Mouse (Mus musculus): ENCODE results near the gene Tk1.

The Tk1 gene

DNA sequence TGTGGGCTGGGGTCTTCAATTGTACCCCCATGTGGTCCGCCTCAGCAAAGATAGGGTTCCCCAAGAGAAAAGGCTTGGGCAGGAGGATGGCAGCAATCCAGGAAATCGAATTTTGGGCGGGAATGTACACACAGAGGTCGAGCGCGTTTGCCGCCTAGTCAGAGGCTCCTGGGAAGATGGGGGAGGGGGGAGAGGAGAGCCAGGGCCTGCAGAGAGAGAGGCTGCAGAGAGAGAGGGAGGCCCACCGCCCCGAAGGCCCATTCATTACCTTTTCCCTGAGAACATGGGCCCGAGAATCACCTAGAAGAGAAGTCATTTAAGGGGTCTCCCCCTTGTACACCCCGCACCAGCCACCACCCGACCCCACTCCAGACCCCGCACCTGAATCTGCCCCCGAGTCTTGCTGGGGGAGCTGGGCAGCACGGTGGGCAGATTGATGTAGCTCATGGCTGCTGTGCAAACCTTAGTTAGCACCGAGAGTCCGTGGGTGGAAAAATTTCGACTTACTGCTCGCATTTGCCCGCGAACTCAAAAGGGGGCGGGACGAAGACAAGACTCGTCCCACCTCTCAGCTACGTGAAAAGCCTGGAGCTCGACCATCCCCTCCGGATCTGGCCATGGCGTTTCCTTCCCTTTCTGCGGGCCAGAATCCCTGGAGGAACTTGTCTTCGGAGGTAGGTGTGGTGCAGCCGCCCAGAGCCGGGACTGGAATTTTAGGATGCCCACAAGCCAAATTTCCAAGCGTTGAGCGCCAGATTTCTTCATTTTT, at the start of gene Tk1, which contains the start of gene Afmid:
Tk1 (minus strand) TSS at position 760 of the 769 bp plus-strand sequence.
Afmid (plus strand) TSS at position 592 of the 769 bp plus-strand sequence.
- DNase-seq (ENCODE audit: low spot score): no peak

DNA sequence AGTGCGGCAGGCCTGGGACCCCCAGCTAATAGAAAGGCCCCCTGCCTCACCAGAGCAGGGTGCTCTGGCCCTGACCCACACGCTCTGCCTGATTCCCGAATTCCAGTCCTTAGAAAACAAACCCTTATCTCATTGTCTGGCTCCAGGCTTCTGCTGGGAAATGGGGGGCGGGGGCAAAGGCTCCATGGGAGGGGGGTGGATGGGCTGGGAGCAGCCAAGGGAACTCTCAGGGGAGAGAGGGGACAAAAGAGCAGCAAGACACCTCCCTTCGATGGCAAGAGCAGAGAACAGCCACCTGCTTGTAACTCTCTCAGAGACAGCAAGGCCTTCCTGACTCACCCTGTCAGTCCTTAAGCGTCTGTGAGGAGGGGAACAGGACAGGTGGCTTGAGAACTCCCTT, 49.8 kb upstream of the Tk1 start:
- no peak for DNase-seq (ENCODE audit: low spot score)

DNA sequence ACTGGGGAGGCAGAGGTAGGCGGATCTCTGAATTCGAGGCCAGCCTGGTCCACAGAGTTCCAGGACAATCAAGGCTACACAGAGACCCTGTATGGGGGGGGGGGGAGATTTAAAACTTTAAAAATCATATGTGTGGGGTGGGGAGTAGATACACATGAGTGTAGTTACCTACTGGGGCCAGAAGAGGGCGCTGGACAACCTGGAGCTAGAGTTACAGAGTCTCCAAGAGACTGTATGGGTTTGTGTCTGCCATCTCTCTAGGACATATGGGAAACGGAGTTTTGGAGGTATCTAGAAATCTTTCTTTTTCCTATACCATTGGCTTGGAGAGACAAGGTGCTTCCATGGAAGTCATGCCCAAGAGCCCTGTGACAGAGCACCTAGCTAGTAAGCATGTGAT, 48.5 kb upstream of the Tk1 start:
- no peak for DNase-seq (ENCODE audit: low spot score)

DNA sequence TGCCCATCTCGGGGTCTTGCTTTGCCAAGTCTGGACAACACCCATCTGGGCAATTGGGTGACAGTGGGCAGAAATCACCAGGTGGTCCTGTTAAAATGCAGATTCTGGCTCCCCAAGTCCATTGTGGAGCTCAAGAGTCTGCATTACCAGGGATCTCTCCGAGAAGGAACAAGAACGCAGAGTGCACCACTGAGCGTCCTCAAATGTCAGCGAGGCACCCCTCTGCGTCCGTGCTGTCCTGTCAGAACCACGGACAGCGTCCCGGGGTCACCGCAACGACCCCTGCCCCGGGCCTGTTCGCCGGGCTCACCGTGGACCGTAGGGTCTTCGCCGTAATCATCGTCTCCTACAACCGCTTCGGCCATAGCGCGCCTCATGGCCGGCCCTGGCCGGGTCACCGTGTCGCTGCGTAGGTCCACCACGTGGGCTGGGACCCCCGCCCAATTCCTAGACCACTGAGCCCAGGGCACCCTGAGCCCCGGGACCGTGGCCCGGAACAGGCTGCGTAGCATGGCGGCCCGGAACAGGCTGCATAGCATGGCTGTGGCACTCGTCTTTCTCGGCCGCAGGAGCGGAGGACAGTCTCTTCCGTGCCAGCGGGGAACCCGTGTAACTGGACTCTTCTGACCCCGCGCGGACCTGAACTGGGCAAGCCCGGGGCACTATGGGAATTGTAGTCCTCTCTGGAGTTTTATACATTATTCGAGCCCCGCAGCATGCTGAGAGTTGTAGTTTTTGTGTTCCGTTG, 47.1 kb upstream of the Tk1 start, which contains the start of gene Tha1:
Tha1 (minus strand) TSS at position 621 of the 748 bp plus-strand sequence.
- DNase-seq (ENCODE audit: low spot score): no peak

DNA sequence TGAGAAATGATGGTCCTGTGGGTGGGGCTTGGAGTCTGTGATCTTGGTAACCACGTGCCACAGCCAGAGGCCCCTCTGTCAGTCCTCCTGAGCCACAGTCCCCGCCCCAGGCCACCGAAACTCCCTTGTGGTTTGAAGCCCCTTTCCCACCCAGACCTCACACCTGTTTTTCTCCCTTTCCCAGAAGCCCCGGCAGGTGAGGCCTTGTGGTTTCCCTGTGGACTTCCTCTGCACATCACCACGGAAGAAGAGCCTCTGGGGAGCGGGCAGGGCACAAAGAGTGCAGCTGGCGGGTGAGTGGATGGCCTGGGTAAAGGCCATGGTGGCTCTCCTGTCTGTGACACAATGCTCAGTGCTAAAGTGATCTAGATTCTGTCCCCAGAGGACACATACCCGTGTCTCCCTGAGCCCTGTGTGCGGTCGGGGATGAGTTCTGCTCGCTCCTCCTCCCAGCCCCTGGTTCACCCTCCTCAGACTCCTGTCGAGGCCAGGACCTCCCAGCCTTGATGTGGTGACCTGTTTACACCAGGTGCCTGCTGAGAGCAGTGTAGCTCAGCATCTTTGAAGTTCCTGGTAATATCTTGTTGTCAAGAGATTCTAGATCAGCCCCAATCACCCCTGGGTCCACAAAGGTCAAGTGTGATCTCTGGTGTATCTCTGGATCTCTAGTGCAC, 46.2 kb upstream of the Tk1 start:
- DNase-seq (ENCODE audit: low spot score): no peak

DNA sequence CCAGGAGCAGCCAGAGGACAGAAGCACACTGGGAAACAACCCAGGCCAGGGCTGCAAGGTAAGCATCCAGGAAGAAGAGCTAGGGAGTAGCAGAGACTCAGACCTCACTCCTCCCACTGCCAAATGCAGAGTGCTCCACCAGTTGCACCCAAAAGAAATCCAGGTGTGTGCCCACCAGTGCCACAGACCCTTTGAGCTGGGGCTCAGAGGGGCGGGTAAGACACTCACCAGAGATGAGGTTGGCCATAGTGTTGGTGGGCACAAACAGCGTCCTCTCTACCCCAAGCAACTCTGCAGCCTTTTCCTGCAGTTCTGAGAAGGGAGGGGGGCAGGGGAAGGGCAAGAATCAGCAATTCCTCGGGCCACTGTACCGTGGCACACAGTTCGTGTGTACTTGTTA, 45.5 kb upstream of the Tk1 start:
- no peak for DNase-seq (ENCODE audit: low spot score)

DNA sequence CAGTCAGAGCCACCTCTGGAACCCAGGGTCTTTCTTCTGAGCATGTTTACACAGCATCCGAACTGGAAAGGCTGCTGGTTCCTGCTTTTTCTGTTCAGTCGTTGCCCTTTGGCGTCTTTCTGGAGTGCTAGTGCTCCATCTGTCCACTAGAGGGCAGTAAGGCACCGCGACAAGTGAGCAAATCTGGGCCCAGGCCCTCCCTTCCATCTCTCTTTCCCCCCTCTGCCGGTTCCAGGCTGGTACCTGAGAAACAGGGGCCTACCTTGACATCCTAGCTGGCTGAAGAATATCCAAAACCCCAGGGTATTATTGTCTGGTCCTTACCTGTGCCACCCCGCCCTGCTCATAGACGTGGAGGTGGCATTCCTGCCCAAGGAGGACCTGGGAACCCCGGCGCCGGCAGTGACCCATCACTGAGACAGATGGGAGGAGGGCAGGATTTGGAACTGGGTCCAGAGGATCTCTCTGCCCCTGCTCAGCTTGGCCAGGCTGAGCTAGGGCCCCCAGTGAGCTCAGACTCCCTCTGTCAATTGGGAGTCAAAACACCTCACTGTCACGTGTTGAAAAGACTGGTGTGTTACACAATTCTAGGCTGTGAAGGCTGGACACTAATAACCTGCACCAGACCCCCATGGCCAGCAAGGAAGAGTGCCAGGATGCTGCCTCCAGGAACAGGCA, 44.9 kb upstream of the Tk1 start:
- peak; percentile 69 for DNase-seq (ENCODE audit: low spot score)

DNA sequence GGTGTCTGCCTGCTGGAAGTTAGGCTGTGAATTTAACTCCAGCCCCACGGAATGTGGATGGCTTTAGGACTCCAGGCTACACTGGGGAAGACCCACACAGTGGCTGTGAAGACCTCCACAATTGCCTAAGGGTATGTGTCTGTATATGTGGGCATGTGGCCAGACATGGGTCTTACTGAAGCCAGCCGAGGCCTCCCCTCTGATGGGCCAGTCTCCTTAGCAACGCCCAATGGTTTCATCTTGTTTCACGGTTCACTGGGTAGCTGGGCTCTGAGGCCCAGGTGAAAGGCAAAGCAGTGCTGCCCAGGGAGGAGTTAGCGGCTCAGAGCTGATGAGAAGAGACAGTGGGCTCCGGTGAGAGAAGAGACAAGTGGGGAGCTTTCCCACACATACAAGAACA, 40.1 kb upstream of the Tk1 start:
- DNase-seq (ENCODE audit: low spot score): no peak

DNA sequence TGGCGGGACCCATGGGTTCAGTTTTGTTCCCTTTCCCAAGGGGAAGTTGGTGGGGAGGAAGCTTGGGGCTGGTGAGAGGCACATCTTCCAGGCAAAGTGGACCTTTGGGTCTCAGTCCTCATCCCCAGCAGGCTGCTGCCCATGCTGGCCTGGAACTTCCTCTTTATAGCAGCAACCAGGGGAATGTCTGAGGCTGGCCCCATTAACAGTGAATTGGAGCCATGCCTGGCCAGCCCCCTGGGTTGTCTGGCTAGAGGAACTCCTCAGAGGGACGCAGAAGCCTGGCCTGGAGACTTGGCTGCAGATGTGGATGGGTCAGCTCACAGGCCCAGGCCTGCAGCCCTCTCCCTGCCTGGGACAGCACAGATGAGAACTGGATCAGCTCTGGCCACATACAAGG, 38.9 kb upstream of the Tk1 start:
- DNase-seq (ENCODE audit: low spot score): no peak

DNA sequence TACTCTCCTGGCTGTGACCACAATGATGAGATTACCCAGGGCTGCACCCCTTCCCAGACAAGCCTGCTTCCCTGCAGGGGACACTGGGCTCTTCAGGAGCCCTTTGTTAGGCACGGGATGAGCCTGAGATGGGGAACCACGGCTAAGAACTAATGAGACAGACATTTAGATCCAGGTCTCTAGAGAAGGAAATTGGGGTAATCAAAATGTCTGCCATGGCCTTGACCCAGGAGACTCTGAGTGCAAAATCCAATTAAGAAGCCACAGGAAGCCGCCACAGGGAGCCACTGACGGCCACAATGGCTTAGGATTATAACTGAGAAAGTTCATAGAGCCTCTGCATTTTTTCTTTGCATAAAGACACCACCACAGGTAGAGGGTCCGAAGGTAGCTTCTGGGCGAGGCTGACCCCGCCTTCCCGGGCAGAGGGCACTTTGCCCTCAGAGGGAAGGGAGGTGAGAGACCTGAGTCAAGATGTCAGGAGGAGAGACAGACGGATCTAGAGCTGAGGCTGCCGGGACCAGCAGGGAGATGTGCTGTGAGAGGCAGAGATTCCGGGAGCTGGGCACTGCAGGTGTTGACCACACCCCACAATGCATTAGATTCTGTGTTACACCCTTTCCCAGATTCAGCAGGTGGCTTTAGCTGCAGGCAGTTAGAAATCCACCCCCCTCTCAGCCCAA, 37.4 kb upstream of the Tk1 start:
- no peak for DNase-seq (ENCODE audit: low spot score)

DNA sequence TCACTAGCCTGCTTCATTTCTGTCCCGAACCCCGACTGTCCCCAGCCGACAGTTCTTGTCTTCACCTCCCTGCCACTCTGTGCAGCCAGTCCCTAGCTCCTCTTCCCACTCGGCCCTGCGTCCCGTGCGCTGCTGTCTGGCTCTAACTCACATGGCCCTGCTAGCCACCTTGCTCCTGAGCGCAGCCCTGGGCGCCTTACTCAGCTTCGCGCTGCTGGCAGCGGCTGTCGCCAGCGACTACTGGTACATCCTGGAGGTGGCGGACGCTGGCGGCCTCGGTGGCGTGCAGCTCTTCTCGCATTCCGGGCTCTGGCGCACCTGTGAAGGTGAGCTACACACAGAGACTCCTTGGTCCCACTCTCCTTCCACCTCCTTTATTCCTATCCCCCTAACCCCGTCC, 34.7 kb upstream of the Tk1 start, which contains the start of gene Tmem235:
Tmem235 (plus strand) TSS at position 152 of the 400 bp plus-strand sequence.
- DNase-seq (ENCODE audit: low spot score): no peak

DNA sequence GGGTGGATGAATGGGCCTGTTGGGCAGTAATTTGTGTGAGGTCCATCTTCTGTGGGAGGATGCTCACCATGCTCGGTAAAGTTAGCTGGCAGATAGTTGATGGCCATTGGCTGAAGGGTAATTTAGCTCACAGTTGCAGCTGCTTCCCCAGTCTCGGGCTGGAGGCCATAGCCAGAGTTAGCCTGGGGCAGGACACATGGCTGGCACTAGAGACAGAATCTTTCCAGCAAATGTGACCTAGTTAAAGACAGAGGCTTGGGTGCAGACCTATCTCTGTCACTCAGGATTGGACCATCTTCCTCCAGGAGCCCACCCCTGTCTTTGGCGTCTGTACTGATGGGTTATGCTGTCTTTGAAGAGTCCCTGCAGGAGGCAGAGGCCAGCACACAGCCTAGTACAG, 32.5 kb upstream of the Tk1 start:
- no peak for DNase-seq (ENCODE audit: low spot score)

DNA sequence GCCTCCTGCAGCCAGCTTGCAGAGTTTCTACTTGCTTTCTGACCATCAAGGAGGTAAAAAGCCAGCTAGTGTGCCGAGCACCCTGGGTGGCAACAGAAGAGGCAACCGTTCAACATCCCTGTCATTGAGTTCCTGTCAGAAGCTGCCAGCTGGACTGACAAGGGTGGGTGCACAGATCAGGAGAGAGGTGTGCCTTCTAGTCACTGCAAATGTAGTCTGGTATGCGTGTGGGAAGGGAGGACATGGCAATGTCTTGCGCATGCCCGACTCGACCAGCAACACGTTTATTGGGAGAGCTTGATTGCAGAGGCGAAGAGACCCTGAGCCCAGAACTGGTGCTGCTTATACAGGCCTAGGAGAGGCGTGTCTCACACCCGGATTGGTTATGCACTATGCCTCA, 31.6 kb upstream of the Tk1 start:
- DNase-seq (ENCODE audit: low spot score): no peak

DNA sequence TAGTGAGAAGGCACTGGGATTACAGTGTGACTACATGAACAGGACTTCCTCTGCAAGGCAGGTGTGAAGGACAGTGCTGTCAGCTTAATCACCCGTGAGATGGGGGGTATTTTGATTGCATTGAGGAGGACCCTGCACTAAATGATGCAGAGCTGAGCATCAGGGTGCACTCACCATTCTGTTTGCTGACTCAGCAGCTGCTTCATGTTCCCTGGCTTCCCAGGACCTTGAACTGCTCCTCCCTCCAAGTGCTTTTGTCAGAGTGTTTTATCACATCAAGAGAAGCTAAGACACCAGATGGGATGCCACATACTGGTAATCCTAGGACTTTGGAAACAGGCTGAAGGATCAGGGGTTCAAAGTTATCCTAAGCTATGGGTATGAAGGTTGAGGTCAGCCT, 30.1 kb upstream of the Tk1 start:
- DNase-seq (ENCODE audit: low spot score): no peak

DNA sequence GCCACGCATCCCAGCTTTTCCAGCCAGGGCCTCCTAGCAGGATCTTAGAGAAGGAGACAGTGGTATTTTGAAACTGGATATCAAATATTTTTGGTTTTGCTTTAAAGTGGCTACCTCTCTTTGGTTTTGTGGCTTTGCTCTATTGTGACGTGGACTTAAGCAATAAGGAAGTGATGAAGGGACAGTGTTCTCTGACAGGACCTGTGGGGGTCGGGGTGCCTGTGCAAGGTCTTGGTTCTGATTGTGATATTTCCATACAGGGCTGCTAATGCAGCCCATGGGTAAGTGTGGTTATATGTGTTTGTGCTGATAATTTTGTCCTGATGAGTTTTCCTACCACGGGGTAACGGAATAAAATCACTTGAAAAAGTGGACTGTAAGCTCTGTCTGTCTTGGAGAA, 29.5 kb upstream of the Tk1 start:
- no peak for DNase-seq (ENCODE audit: low spot score)

DNA sequence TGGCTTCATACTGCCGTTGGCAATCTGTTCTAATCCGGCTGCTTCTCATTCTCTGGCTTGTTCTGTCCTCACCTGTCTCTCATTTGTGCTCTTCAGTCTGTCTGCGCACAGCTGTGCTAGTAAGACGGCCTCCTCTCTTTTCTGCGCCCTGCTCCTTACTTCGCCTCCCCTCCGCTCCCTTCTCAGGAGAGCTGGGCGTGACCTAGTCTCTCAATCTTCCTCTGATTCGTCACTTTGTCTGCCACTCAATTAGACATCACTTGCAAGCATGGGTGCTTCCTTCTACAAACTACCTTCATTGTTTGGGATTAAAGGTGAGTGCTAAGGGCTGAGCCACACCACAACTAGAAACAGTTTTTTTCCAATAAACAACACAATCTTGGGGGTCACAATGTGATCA, 28.3 kb upstream of the Tk1 start:
- no peak for DNase-seq (ENCODE audit: low spot score)

DNA sequence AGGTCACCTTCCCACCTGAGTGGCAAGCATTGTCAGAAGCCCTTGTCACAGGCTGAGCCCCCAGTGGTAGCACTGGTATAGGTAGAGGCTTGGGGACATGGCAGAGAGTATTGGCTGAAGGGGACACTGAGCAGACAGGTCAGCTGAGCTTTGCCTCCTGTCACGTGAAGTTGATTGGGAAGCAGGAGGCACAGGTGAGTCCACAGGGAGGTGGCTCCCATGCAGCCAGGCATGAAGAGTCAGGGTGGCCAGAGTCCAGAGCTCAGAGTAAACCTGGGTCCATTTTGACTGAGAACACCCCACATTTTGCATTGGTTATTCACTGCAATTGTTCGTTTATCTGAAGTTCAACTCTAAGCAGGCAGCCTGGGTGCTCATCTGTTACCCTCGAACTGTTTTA, 27.0 kb upstream of the Tk1 start:
- no peak for DNase-seq (ENCODE audit: low spot score)

DNA sequence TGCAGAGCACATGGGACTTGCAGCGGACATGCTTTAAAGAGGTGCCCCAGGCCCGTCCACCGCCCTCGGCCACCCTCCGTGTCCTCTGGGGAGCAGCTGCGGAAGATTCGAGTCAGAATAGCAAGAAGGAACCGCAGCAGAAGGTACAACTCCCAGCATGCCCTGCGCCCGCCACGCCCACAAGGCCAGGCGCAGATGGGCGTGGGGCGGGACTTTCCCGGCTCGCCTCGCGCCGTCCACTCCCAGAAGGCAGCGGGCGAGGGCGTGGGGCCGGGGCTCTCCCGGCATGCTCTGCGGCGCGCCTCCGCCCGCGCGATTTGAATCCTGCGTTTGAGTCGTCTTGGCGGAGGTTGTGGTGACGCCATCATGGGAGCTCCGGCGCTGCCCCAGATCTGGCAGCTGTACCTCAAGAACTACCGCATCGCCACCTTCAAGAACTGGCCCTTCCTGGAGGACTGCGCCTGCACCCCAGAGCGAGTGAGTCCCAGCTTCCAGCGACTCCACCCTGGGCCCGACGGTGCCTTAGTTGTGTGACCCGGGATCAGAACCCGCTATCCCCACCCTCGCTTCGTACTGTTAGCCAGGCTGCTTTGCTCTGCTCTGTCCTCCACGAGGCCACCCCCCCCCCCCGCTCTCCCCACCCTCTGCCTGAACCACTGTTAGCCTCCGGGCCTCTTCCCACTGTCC, 23.2 kb upstream of the Tk1 start, which contains the start of gene Birc5:
Birc5 (plus strand) TSS at position 267 of the 687 bp plus-strand sequence.
- DNase-seq (ENCODE audit: low spot score): peak; percentile 93

DNA sequence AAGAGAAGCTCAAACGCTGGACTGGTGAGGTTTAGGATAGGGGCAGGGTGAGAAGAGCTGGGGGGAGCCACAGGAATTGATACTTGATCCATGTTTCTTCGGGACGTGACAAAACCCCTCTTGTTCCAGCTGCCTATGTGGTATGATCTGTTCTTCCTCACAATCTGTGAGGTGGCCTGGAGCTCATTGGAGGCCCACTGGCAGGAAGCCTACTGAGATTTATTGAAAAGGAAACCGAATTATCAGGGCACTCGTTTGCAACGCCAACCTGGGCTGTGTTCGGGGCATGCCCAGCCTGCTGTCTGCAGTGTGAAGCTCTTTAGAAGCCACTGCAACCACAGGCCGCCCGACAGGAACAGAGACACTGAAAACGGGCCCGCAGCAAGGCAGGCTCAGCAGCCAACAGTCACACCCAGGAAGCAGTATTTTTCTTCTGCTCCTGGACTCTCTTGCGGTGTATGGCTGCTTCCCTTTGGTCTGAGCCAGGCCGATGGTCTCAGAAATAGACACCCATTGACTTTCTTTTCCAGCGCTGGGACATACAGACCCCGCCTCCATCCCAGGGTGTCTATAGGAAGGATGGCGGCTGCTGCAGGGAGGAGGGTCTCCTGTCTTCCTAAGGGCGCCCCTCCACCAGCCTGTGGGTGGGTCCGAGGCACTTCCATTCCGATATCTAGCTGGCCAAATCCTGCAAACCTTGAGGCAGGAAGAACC, 22.5 kb upstream of the Tk1 start:
- DNase-seq (ENCODE audit: low spot score): peak; percentile 48

DNA sequence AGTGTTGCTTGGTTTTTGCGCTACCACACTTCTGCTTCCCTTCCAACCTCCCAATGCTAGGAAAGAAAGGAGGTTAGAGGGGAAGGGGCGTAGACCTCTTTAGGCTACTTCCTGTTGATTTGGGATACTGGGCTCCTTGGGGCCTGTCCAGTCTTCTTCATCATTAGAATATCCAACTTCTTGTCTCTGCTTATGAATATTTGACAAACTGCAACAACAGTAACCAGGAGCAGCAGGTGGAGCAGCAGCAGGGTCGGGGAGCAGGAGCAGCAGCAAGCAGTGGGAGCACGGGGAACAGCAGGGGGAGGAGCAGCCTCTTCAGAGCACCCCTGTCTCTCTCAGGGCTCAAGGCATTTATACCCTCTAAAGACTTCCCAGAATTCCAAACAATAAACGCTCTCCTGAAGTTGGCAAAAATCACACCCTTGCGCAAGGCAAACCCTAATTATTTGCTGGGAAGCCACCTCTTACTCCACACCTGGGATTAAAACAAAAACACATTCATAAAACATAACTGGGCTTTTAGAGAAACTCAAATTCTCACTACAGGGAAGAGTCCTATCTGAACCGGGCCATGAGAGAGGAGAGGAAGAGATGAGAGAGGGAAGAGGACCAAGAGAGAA, 21.8 kb upstream of the Tk1 start:
- no peak for DNase-seq (ENCODE audit: low spot score)

Measured in ovary, postnatal 14 days (tissue).